Comparison of ENCODE assay signal across 9 mouse cellular contexts in the genomic region with DNA sequence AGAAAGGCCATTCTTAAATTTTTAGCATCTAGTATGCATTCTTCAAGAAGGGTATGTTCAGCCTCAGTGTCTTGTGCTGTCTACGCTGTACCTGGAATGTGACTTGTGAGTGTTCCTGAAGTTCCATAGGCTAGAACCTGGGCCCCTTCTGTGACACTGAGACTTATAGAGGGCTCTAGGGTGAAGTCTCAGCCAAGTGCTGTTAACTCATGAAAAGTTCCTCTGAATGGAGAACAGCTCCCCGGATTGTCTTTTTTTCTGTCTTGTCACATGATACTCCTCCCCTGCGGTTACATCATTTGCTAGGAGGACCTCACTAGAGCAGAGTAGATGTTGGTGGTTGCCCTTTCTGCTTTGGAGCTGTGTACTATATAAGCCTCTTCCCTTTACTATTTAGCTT. TPM values are rescaled to one million over a fixed set of nuclear protein-coding genes. Genes with fewer than 3 reads are reported as not detected.
A peak's percentile ranks its signal among the peaks of the same experiment; 100 is the strongest.
DNase-seq lines count a peak whose midpoint lies in the region; ATAC-seq lines count a peak whose summit lies in the region.
"Had no signal": no experiment of that assay in that cellular context is flagged by ENCODE, and none has a peak within 500 bp of the region (broad histone marks: within the 10 kb centered on the region; RNA-seq: fewer than 3 reads in every experiment).

No protein-coding gene starts in this region.

- H3K9me3 ChIP-seq in kidney, embryonic 16.5 days (ENCODE audit: low read length) = no peaks in the 10 kb centered on the region

- H3K36me3 ChIP-seq in kidney, embryonic 16.5 days (ENCODE audit: insufficient read depth, low read length) = no peaks in the 10 kb centered on the region
- H3K36me3 ChIP-seq in macrophage (ENCODE audit: inconsistent target) = no peaks in the 10 kb centered on the region

- H3K79me2 ChIP-seq in macrophage (ENCODE audit: inconsistent target) = no peaks in the 10 kb centered on the region

- H3K27me3 ChIP-seq in kidney, embryonic 16.5 days (ENCODE audit: insufficient read depth, low read length) = no peaks in the 10 kb centered on the region

- DNase-seq in kidney, adult 11 months = no peak
- DNase-seq in embryo, embryonic 11 days = peak; percentile 37
- DNase-seq in layer of hippocampus, postnatal 14 days (ENCODE audit: low spot score in 2 of 2) = no peak
- no peak for DNase-seq in right cerebral cortex, postnatal 4 days
- no peak for DNase-seq in cerebellum, adult 11 months
- DNase-seq: kidney, postnatal 36 days had no signal

- WGBS in kidney, embryonic 16.5 days = 18% methylated on average over 3 of the region's 3 CpGs
- 32% methylated on average over 3 of the region's 3 CpGs for WGBS in macrophage (ENCODE audit: missing documents)

- peak overlapping the region; percentile 51 for H3K27ac ChIP-seq in kidney, embryonic 16.5 days (ENCODE audit: low read length)
- H3K27ac ChIP-seq in macrophage = peak overlapping the region; percentile 10; the same call in 1 of the 2 replicates

- H3K4me1 ChIP-seq in kidney, embryonic 16.5 days (ENCODE audit: insufficient read depth, low read length) = peaks cover 53% of the 10 kb centered on the region

- peak overlapping the region; percentile 11; the same call in 1 of the 2 replicates for H3K4me2 ChIP-seq in kidney, embryonic 16.5 days (replicated peaks; ENCODE audit: low read depth, low read length)

- H3K9ac ChIP-seq in kidney, embryonic 16.5 days (replicated peaks; ENCODE audit: low read length) = no peak overlapping the region

- no peak for ATAC-seq in kidney, embryonic 16.5 days (ENCODE audit: low FRiP score, low TSS enrichment)
- ATAC-seq in CD4-positive, CD25-positive, alpha-beta regulatory T cell, adult 4 months = peak; percentile 54

- H3K4me3 ChIP-seq in kidney, embryonic 16.5 days (ENCODE audit: low read length) = no peak overlapping the region
- no peak overlapping the region for H3K4me3 ChIP-seq in macrophage (ENCODE audit: inconsistent target)

RNA-seq across cellular contexts. Expression of a gene that starts 40.5 kb away (rescaled TPM):
- 76.2 and 80.2 TPM in 2 replicates for polyA plus RNA-seq in kidney, embryonic 16.5 days (2015; fragmentation: Nextera tagmentation; extraction: Ambion mirVana)
- 1,000 to 10,000 TPM in 1 of 2 experiments, 100 to 1,000 TPM in 1; 800 to 1,019 TPM for polyA plus RNA-seq in CD4-positive, CD25-positive, alpha-beta regulatory T cell, adult 4 months (2017; shearing (Covaris generic))
- 10 to 100 TPM in 3 of 26 experiments, 1 to 10 TPM in 16, under 1 TPM in 7; 0.46 to 26.4 (median 1.6) TPM for total RNA-seq in macrophage (2018; cell fraction: chromatin; rRNA removed)
- 1 to 10 TPM in 13 of 26 experiments, under 1 TPM in 13; 0.28 to 8.4 (median 1.0) TPM for total RNA-seq in macrophage (2018; cell fraction: cytosol; rRNA removed)
- 10 to 100 TPM in 2 of 26 experiments, 1 to 10 TPM in 17, under 1 TPM in 7; 0.33 to 12.1 (median 1.3) TPM for total RNA-seq in macrophage (2018; cell fraction: nucleus; rRNA removed)
- polyA plus RNA-seq in macrophage (2018) = 0.69 to 2.5 TPM (median 0.79 TPM) in 3 replicates
- total RNA-seq in layer of hippocampus, postnatal 14 days (2021) = 10 to 100 TPM; 16.4 to 19.0 TPM

Comparison
In these comparisons a context has a peak if more than half of its experiments do, and no peak if none do; other contexts are left out.
1. RNA of a gene that starts 40.5 kb away (polyA plus RNA-seq): 800 to 1,019 TPM in CD4-positive, CD25-positive, alpha-beta regulatory T cell, adult 4 months and 76.2 to 80.2 TPM in kidney, embryonic 16.5 days; 0.69 to 2.5 TPM in macrophage; every median in the first group is over 10 times any median in the second.